Mouse (Mus musculus) cerebellum, adult 2 months (tissue): Measurements from ENCODE around the gene Gtpbp8. TPM values are rescaled to one million over a fixed set of nuclear protein-coding genes. Genes with fewer than 3 reads are reported as not detected.

ENCODE experiments used
- DNase-seq, 2 experiments: peaks; one replicate each; pipeline ENCODE4 v3.0.0; 2021
- H3K27ac ChIP-seq: fragments of 200-500 bp; 2 replicates; pipeline ENCODE4 v1.5.1; 2012; ENCODE audit warnings: low read length, control low read depth, inconsistent platforms; ENCODE audit not compliant: insufficient read depth
- H3K27me3 ChIP-seq: fragments of 200-500 bp; 2 replicates; pipeline ENCODE4 v1.6.1; 2012; ENCODE audit warnings: inconsistent platforms, mild to moderate bottlenecking, low read length, moderate library complexity; ENCODE audit not compliant: control insufficient read depth, insufficient read depth
- H3K4me1 ChIP-seq: fragments of 200-500 bp; 2 replicates; pipeline ENCODE4 v1.6.1; 2011; ENCODE audit warnings: low read length; ENCODE audit not compliant: control insufficient read depth, insufficient read depth
- H3K4me3 ChIP-seq: fragments of 200-500 bp; replicated peaks from 2 replicates; pipeline ENCODE3; 2011; ENCODE audit warnings: mild to moderate bottlenecking, low read depth, low read length, control low read depth; ENCODE audit not compliant: insufficient read depth
- CTCF ChIP-seq: fragments of 200-500 bp; IDR thresholded peaks from 2 replicates; pipeline ENCODE4 v1.5.1; 2011; ENCODE audit warnings: low read depth, mild to moderate bottlenecking, control low read depth, low read length, moderate library complexity, borderline replicate concordance; ENCODE audit not compliant: insufficient read depth
- POLR2A ChIP-seq: fragments of 200-500 bp; IDR thresholded peaks from 2 replicates; pipeline ENCODE4 v1.6.1; 2011; ENCODE audit warnings: low read length, control low read depth, borderline replicate concordance; ENCODE audit not compliant: insufficient read depth
- WGBS: fragments of 180-500 bp; shearing (Covaris S2); methylation state at CpG from one replicate; pipeline ENCODE4 v1.1.7; 2018; 5-methylcytosine and 5-hydroxymethylcytosine counted together
- polyA plus RNA-seq: library from polyadenylated mRNA; depleted of rRNA; stranded (reverse); fragments of >200 nt; gene quantifications from 2 replicates; pipeline ENCODE4 v1.2.3, GENCODE M21; 2012

Gtpbp8 gene
- polyA plus RNA-seq, 1 experiment: 19.2 TPM

DNA sequence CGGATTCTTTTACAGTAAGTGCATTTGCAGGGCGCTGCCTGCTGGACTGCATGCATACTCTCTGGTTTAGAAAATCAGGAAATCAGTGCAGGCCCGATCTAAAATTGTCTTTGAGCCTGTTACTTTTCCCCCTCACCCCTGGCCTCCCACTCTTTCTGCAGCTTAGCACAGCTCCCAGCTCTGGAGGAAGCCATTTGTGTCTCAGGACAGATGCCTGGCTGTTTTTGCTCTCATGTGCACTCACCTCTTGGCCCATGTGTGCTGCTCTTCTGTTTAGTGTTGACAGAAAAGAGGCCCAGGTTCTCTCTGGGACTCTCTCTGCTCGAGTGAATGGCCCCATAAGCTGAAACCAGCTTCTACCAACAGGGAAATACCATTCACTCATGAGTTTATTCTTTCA, 42.7 kb downstream of the Gtpbp8 start:
- Histone ChIP-seq H3K27me3 (no peaks in the 10 kb centered on the region), H3K27ac (no peak overlapping the region), H3K4me1 (no peaks in the 10 kb centered on the region; the same call in 1 of the 2 replicates), H3K4me3 (no peak overlapping the region)
- 72% methylated on average over 4 of the region's 4 CpGs for WGBS
- no peak for DNase-seq
- TF ChIP-seq CTCF (no peak), POLR2A (no peak)

DNA sequence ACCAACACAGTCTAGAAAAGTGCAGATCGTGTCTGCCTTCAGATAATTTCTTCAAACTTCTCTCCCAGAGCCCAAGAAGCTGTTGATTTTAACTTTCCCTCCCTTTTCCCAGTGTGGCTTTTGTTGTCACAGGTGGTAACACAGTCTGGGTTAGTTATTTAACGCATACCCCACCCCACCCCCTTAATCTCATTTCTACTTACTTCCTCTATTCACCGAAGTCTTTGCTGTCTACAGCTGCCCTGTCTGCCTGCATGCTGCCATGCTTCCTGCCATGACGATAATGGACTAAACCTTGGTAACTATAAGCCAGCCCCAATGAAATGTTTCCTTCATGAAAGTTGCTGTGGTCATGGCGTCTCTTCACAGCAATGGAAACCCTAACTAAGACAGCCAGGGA, 43.9 kb downstream of the Gtpbp8 start:
- no peak for DNase-seq
- no peak for TF ChIP-seq CTCF
- no peak for TF ChIP-seq POLR2A
- 78% methylated on average over 5 of the region's 5 CpGs for WGBS
- Histone ChIP-seq H3K4me3 (no peak overlapping the region), H3K4me1 (no peaks in the 10 kb centered on the region; the same call in 1 of the 2 replicates), H3K27me3 (no peaks in the 10 kb centered on the region), H3K27ac (no peak overlapping the region)

DNA sequence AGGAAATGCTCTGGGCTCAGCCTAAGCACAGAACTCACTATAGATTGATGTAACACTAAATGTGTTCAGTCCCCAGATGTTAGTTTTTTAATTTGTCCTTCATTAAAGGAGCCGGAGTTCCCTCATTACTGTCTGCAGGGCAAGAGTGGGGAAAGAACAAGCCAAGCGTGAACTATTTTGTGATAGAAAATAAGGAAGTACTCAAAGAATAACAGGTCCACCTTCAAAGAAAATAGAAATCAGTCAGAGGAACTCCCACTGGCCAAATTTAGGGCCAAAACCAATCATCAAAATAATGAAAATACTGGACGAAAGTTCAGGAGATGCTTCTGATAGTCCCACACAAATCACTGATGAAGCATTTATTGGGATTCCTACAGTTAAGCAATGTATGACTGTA, 45.0 kb downstream of the Gtpbp8 start:
- DNase-seq: no peak
- Histone ChIP-seq H3K27ac (no peak overlapping the region), H3K27me3 (no peaks in the 10 kb centered on the region), H3K4me3 (no peak overlapping the region), H3K4me1 (no peaks in the 10 kb centered on the region; the same call in 1 of the 2 replicates)
- no peak for TF ChIP-seq POLR2A
- no peak for TF ChIP-seq CTCF
- WGBS: 91% methylated on average over 3 of the region's 3 CpGs

DNA sequence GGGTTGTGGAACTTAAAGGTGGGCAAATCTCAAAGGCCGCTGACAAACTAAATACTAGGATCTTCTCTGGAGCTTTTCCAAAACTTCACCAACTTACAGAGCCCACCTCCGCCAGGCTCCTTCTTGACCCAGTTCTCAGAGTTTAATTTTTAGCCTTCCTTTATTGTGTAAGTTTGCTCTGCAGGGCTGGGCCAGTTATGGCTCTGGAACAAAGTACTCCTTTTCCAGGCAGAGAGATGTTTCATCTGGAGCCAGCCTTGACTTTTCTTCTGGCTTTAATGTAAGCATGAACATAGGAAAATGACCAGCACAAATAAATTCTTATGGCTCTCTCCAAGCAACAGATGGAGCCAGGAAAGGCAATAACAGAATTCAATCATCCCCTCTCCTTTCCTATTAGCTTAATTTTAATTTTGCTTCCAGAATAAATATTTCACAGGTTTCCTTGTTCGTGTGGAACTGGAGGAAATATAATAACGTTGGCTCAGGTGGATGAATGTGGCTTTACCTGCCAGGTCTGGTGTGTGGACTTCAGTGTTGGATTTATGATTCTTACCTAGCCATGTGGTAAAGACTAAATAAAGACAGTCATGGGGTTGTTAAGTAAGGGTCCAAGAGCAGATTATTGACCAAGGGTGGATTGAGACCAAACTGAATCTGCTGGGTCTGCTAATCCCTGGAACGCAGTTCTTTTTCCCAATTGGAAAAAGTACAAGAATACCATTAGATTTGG, 48.5 kb downstream of the Gtpbp8 start:
- no peak overlapping the region for H3K27ac ChIP-seq
- no peaks in the 10 kb centered on the region; the same call in 1 of the 2 replicates for H3K4me1 ChIP-seq
- no peak overlapping the region for H3K4me3 ChIP-seq
- TF ChIP-seq POLR2A: no peak
- TF ChIP-seq CTCF: no peak
- no peak for DNase-seq
- WGBS: 85% methylated on average over 5 of the region's 5 CpGs
- H3K27me3 ChIP-seq: no peaks in the 10 kb centered on the region

DNA sequence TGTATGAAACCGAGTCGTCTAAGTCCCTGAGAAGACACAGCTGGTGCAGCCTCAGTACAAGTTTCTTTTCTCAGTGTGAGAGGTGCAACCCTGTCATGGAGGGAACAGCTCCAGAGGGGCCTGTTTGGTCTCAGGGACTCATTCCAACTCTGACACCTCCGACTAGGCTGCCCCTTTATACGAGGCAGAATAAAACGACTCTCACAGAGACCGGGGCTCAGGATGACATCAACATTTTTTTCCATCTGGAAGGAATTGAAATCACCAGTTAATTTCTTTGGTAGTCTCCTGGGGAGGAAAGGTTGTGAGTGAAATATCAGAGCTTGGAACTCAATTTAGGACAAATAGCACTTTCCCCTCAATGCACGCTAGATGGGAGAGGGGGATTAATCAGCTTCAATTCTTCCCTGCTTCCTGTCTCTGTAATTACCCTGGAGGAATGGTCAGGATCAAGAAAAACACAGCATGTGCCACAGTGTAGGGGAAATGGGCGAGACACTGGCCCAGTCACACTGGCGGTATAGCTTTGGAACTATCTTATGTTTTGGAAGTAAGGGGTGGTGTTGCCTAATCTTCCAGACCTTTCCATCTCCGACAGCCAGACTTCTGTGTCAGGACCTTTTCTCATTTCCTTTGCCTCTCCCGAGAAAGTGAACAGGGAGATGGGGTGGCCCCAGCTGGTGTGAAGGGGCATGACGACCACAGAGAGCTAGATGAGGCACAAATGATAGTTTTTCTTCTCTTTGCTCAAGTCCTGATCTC, 50.1 kb downstream of the Gtpbp8 start:
- WGBS: 62% methylated on average over 12 of the region's 12 CpGs

DNA sequence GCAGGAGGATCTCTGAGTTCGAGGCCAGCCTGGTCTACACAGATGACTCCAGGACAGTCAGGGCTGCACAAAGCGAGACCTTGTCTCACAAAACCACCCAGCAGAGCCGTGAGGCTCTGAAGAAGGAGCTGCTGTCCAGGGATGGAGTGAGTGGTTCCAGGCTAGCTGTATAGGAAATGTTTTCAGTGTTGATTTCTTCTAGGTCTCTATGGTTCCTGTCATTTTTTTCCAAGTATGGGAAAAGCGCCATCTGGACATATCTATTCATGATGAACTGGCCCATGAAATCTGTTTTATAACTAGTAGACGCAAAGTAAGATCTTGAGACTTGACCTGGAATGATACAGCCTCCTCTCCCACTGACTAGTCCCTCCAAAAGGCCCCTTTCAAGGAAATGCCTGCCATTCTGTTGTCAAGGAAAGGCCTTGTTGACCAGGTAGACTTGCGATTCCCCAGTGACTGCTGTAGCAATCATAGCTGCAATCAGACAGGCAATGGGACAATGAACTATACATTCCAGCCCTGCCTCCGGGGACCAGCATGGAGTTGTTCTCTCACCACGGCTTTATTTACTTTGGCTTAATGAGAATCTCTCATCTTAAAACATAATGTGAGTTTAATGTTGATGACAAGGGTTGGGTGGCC, 50.8 kb downstream of the Gtpbp8 start:
- WGBS: 94% methylated on average over 8 of the region's 8 CpGs
- no peak for DNase-seq
- Histone ChIP-seq H3K4me3 (no peak overlapping the region), H3K27ac (no peak overlapping the region), H3K27me3 (no peaks in the 10 kb centered on the region), H3K4me1 (no peaks in the 10 kb centered on the region; the same call in 1 of the 2 replicates)
- TF ChIP-seq POLR2A (no peak), CTCF (no peak)

More for the DNA sequence above, 50.1 kb downstream of the Gtpbp8 start:
- no peak for TF ChIP-seq POLR2A
- no peak for TF ChIP-seq CTCF
- Histone ChIP-seq H3K27me3 (no peaks in the 10 kb centered on the region), H3K4me1 (no peaks in the 10 kb centered on the region; the same call in 1 of the 2 replicates), H3K27ac (no peak overlapping the region), H3K4me3 (no peak overlapping the region)
- DNase-seq: no peak

DNA sequence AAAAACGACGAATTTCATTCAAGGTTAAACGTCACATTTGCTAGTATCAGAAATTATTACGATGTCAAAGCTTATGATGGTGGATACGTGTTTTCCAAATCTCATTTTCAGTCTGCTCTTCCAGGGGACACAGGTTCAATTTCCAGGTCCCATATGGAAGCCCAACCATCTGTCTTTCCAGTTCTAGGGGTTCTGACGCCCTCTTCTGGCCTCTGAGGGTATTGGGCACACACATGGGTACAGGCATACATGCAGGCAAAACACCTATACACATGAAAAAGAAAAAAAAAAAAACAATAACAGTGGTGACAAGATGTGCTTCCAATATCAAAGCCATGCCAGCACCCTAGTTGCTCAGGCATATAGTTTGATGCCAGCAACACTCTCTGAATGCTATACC, 52.5 kb downstream of the Gtpbp8 start:
- WGBS: 81% methylated on average over 6 of the region's 6 CpGs
- Histone ChIP-seq H3K4me1 (no peaks in the 10 kb centered on the region; the same call in 1 of the 2 replicates), H3K4me3 (no peak overlapping the region), H3K27me3 (no peaks in the 10 kb centered on the region), H3K27ac (no peak overlapping the region)
- DNase-seq: no peak
- TF ChIP-seq POLR2A (no peak), CTCF (no peak)

DNA sequence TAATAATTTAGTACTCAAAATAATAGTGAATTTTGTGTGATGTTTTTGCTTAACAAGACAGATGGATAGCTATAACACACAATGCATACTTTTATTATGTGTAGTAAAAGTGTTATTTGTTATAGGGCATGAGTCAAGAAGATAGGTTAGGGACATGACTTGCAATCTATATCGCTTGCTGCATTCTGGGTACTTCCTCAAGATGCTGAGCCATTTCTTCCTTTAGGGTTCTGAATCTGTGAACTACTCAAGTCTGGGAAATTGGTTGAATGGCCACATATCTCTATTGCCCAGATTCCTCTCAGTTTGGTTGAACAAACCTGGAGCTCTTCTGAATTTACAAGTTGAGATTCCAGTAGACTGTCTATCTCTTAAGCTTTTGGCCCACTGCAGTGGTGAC, 53.6 kb downstream of the Gtpbp8 start:
- 92% methylated on average over 1 of the region's 1 CpGs for WGBS
- no peak for TF ChIP-seq POLR2A
- TF ChIP-seq CTCF: no peak
- H3K4me3 ChIP-seq: no peak overlapping the region
- no peaks in the 10 kb centered on the region for H3K4me1 ChIP-seq
- no peaks in the 10 kb centered on the region for H3K27me3 ChIP-seq
- no peak for DNase-seq
- no peak overlapping the region for H3K27ac ChIP-seq
